Mouse (Mus musculus): ENCODE measurements around the gene Tsga10ip. TPM values are rescaled to one million over a fixed set of nuclear protein-coding genes. Genes with fewer than 3 reads are reported as not detected.

The Tsga10ip gene
- polyA plus RNA-seq, 1 experiment: 0.04 TPM

DNA sequence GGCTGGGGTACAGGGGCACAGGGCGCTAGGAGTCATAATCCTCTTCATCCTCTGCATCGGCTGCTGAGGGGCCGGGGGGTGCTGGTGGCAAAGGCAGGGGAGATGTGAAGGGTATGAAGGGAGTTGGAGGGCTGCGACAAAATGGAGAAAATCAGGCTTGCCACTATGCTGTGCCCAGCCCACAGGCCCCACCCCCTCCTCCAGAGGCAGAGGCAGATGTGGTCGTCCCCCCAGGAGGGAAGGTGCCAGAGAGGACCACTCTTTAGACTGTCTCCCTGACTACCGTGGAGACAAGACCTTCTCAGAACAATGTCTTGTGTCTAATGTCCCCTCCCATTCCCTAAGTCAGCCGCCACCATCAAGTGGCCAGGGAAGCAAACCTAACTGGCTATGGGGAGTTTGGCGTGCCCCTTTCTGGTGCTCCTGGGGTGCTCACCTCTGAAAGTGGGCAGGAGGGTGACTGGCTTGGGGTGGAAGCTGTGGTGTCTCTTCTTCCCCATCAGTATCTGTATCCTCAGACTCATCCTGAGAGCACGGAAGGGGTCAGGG, 20.6 kb upstream of the Tsga10ip start:
- DNase-seq (ENCODE audit: low read depth): no peak

DNA sequence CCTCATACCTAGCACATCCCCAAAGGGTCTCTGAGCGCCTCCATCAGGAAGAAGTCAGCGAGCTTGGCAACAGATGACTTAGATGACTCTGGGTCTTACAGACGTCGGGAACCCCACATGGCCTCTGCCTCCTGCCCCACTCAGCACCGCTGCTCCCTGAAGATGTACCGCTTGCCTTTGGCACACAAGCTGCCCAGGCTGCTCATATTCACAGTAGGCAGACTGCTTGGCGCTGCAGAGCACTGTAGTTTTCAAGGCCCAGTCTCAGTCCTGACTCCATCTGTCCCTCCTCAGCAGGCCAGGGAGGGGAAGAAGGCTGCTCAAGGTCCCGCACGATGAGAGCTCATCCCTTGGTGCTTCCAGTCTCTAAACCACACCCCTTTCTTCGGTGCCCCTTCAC, 19.9 kb upstream of the Tsga10ip start:
- DNase-seq (ENCODE audit: low read depth): no peak
- TF ChIP-seq CTCF (IDR thresholded peaks at IDR 0.05; ENCODE audit: borderline replicate concordance, extremely low read depth, insufficient read depth, insufficient read length) (no peak), POLR2A (IDR thresholded peaks at IDR 0.05; ENCODE audit: borderline replicate concordance, extremely low read depth, insufficient read depth, insufficient read length, poor library complexity, severe bottlenecking) (no peak)

More for the DNA sequence above, 20.6 kb upstream of the Tsga10ip start:
- TF ChIP-seq POLR2A (IDR thresholded peaks at IDR 0.05; ENCODE audit: borderline replicate concordance, extremely low read depth, insufficient read depth, insufficient read length, poor library complexity, severe bottlenecking): no peak
- TF ChIP-seq CTCF (IDR thresholded peaks at IDR 0.05; ENCODE audit: borderline replicate concordance, extremely low read depth, insufficient read depth, insufficient read length): no peak

- no peak for TF ChIP-seq POLR2A (IDR thresholded peaks at IDR 0.05; ENCODE audit: borderline replicate concordance, extremely low read depth, insufficient read depth, insufficient read length, poor library complexity, severe bottlenecking)
- no peak for DNase-seq (ENCODE audit: low read depth)
Measured at GRCm38 (mm10) chr19:5421784-5422183, 19.5 kb upstream of the Tsga10ip start.

- TF ChIP-seq POLR2A (IDR thresholded peaks at IDR 0.05; ENCODE audit: borderline replicate concordance, extremely low read depth, insufficient read depth, insufficient read length, poor library complexity, severe bottlenecking): no peak
- no peak for DNase-seq (ENCODE audit: low read depth)
Measured at GRCm38 (mm10) chr19:5420579-5420978, 18.3 kb upstream of the Tsga10ip start.

DNA sequence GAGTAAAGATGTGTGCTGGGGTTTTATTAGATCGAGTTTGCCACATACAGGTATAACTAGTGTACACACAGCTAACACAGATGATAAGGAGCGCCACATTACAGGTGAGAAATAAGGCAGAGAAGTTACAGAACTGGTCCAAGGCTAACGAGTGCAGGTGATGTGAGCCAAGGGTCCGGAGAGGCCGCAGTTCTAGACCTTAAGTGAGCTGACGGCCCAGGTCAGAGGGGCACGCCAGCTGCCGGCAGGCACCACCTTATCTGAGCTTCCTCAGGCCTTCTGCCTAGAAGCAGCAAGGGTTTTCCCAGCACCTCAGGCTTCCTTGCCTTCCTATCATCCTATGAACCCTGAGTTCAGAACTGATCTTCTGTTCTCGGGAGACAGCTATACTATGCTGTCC, 17.3 kb upstream of the Tsga10ip start:
- DNase-seq (ENCODE audit: low read depth): no peak
- no peak for TF ChIP-seq POLR2A (IDR thresholded peaks at IDR 0.05; ENCODE audit: borderline replicate concordance, extremely low read depth, insufficient read depth, insufficient read length, poor library complexity, severe bottlenecking)
- no peak for TF ChIP-seq CTCF (IDR thresholded peaks at IDR 0.05; ENCODE audit: borderline replicate concordance, extremely low read depth, insufficient read depth, insufficient read length)

GRCm38 (mm10) chr19:5418750-5419466, 16.6 kb upstream of the Tsga10ip start:
- no peak for TF ChIP-seq CTCF (IDR thresholded peaks at IDR 0.05; ENCODE audit: borderline replicate concordance, extremely low read depth, insufficient read depth, insufficient read length)
- TF ChIP-seq POLR2A (IDR thresholded peaks at IDR 0.05; ENCODE audit: borderline replicate concordance, extremely low read depth, insufficient read depth, insufficient read length, poor library complexity, severe bottlenecking): no peak

DNA sequence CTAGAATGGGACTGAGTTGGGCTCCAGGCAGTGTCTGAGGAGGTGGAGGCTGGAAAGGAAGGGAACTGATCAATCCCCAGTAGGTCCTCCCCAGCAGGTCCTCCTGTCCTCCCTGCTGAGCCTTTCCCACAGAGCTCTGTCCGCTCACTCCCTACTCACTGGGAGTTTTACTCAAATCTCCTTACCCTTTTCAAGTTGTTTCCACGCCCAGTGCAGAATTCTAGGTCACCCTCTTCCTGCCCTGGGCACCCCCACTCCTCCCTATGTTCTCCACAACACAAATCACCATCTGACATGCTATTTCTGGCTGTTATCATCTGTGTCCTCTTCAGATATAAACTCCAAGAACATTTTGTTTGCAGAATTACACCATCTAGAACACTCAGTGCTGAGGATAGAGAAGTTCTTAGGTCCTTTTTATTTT, 12.2 kb upstream of the Tsga10ip start:
- no peak for DNase-seq (ENCODE audit: low read depth)
- TF ChIP-seq CTCF (IDR thresholded peaks at IDR 0.05; ENCODE audit: borderline replicate concordance, extremely low read depth, insufficient read depth, insufficient read length) (no peak), POLR2A (IDR thresholded peaks at IDR 0.05; ENCODE audit: borderline replicate concordance, extremely low read depth, insufficient read depth, insufficient read length, poor library complexity, severe bottlenecking) (no peak)

More at GRCm38 (mm10) chr19:5418750-5419466, 16.6 kb upstream of the Tsga10ip start:
- no peak for DNase-seq (ENCODE audit: low read depth)

- DNase-seq (ENCODE audit: low read depth): no peak
- TF ChIP-seq POLR2A (IDR thresholded peaks at IDR 0.05; ENCODE audit: borderline replicate concordance, extremely low read depth, insufficient read depth, insufficient read length, poor library complexity, severe bottlenecking) (no peak), CTCF (IDR thresholded peaks at IDR 0.05; ENCODE audit: borderline replicate concordance, extremely low read depth, insufficient read depth, insufficient read length) (no peak)
Measured at GRCm38 (mm10) chr19:5413840-5414239, 11.5 kb upstream of the Tsga10ip start.

GRCm38 (mm10) chr19:5411961-5412360, 9.6 kb upstream of the Tsga10ip start:
- no peak for DNase-seq (ENCODE audit: low read depth)
- TF ChIP-seq CTCF (IDR thresholded peaks at IDR 0.05; ENCODE audit: borderline replicate concordance, extremely low read depth, insufficient read depth, insufficient read length) (no peak), POLR2A (IDR thresholded peaks at IDR 0.05; ENCODE audit: borderline replicate concordance, extremely low read depth, insufficient read depth, insufficient read length, poor library complexity, severe bottlenecking) (no peak)

- TF ChIP-seq POLR2A (IDR thresholded peaks at IDR 0.05; ENCODE audit: borderline replicate concordance, extremely low read depth, insufficient read depth, insufficient read length, poor library complexity, severe bottlenecking) (no peak), CTCF (IDR thresholded peaks at IDR 0.05; ENCODE audit: borderline replicate concordance, extremely low read depth, insufficient read depth, insufficient read length) (no peak)
Measured at GRCm38 (mm10) chr19:5410641-5411040, 8.3 kb upstream of the Tsga10ip start.

GRCm38 (mm10) chr19:5409068-5409467, 6.7 kb upstream of the Tsga10ip start:
- peak; percentile 24 for DNase-seq (ENCODE audit: low read depth)
- no peak for TF ChIP-seq CTCF (IDR thresholded peaks at IDR 0.05; ENCODE audit: borderline replicate concordance, extremely low read depth, insufficient read depth, insufficient read length)
- no peak for TF ChIP-seq POLR2A (IDR thresholded peaks at IDR 0.05; ENCODE audit: borderline replicate concordance, extremely low read depth, insufficient read depth, insufficient read length, poor library complexity, severe bottlenecking)

More at GRCm38 (mm10) chr19:5410641-5411040, 8.3 kb upstream of the Tsga10ip start:
- DNase-seq (ENCODE audit: low read depth): no peak

All from brain, embryonic 14.5 days (tissue).